10 mouse cellular contexts compared by ENCODE assay signal in the genomic region with DNA sequence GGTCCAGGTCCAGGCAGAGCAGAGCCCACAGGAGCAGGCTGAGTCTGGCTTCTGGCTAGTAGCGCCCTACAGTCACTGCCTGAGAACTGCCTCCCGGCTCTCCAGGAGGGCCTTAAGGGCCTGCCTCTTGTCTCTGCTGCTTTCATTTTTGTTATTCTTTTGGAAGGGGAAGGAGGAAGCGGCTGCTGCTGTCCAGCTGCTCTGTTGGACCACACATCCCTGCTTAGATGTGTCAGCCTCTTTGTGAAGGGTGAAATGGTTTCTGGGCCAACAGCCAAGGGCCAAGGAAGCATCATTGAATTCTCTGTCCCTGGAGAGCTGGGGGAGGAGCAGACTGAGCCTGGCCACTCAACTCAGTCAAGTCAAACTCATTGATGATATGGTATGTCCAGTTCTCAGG. TPM values are rescaled to one million over a fixed set of nuclear protein-coding genes. Genes with fewer than 3 reads are reported as not detected.
DNase-seq lines count a peak whose midpoint lies in the region; ATAC-seq lines count a peak whose summit lies in the region.
"Had no signal": no experiment of that assay in that cellular context is flagged by ENCODE, and none has a peak within 500 bp of the region (broad histone marks: within the 10 kb centered on the region; RNA-seq: fewer than 3 reads in every experiment).

No protein-coding gene starts in this region.

- DNase-seq in heart, adult 18-20 months = peak; percentile 85 to 92
- no peak for DNase-seq in heart, embryonic 10.5 days (ENCODE audit: low spot score)
- peak; percentile 80 for DNase-seq in urinary bladder, postnatal 14 days (ENCODE audit: low spot score)
- DNase-seq in urinary bladder, adult 2 months (ENCODE audit: low spot score) = no peak

- H3K4me1 ChIP-seq in heart, embryonic 10.5 days = peaks cover 60% of the 10 kb centered on the region
- H3K4me1 ChIP-seq in heart, embryonic 16.5 days (ENCODE audit: control insufficient read depth, insufficient read depth, low read length) = peaks cover 15% of the 10 kb centered on the region
- H3K4me1 ChIP-seq in lung, embryonic 15.5 days = peaks cover 86% of the 10 kb centered on the region

- no peak overlapping the region for H3K4me3 ChIP-seq in heart, embryonic 10.5 days
- no peak overlapping the region for H3K4me3 ChIP-seq in heart, embryonic 16.5 days (ENCODE audit: low read length)
- no peak overlapping the region for H3K4me3 ChIP-seq in lung, embryonic 15.5 days
- H3K4me3 ChIP-seq: erythroblast, embryonic 14.5 days had no signal

- ATAC-seq in heart, embryonic 16.5 days (replicated peaks; ENCODE audit: extremely low read depth, insufficient read depth, low FRiP score) = 0 out of 2 replicates have a peak, but pooled peaks have one; percentile 6
- peak; percentile 76 for ATAC-seq in lung, embryonic 15.5 days (ENCODE audit: borderline replicate concordance, extremely low read depth, low FRiP score, low TSS enrichment)
- no peak for ATAC-seq in erythroid progenitor cell, adult 5-6 weeks (replicated peaks; ENCODE audit: low FRiP score, poor library complexity, severe bottlenecking)
- no peak for ATAC-seq in megakaryocyte progenitor cell, adult 5-6 weeks (replicated peaks; ENCODE audit: poor library complexity)

- no peaks in the 10 kb centered on the region for H3K36me3 ChIP-seq in heart, embryonic 10.5 days
- H3K36me3 ChIP-seq in heart, embryonic 16.5 days (ENCODE audit: control insufficient read depth, insufficient read depth) = no peaks in the 10 kb centered on the region
- H3K36me3 ChIP-seq in lung, embryonic 15.5 days = no peaks in the 10 kb centered on the region
- H3K36me3 ChIP-seq: G1E had no signal

- 42% methylated on average over 3 of the region's 3 CpGs for WGBS in heart, embryonic 10.5 days
- WGBS in heart, embryonic 16.5 days = 19% methylated on average over 3 of the region's 3 CpGs
- WGBS in lung, embryonic 15.5 days = 16% methylated on average over 3 of the region's 3 CpGs

- H3K27me3 ChIP-seq in heart, embryonic 10.5 days (ENCODE audit: insufficient read depth, poor library complexity, severe bottlenecking) = 0 out of 2 replicates have a peak, but pooled peaks cover 12% of the 10 kb centered on the region
- H3K27me3 ChIP-seq in heart, embryonic 16.5 days (ENCODE audit: control insufficient read depth, insufficient read depth, low read length) = no peaks in the 10 kb centered on the region; the same call in 1 of the 2 replicates
- H3K27me3 ChIP-seq in lung, embryonic 15.5 days = no peaks in the 10 kb centered on the region

- H3K4me2 ChIP-seq in heart, embryonic 16.5 days (ENCODE audit: low read depth, low read length) = no peak overlapping the region
- peak overlapping the region; percentile 26 for H3K4me2 ChIP-seq in lung, embryonic 15.5 days

- H3K9me3 ChIP-seq in heart, embryonic 10.5 days = no peaks in the 10 kb centered on the region
- H3K9me3 ChIP-seq in heart, embryonic 16.5 days (replicated peaks; ENCODE audit: control insufficient read depth, low read length) = no peaks in the 10 kb centered on the region
- no peaks in the 10 kb centered on the region for H3K9me3 ChIP-seq in lung, embryonic 15.5 days
- H3K9me3 ChIP-seq: G1E had no signal

- 0 out of 2 replicates have a peak overlapping the region, but pooled peaks have one; percentile 2 for H3K9ac ChIP-seq in heart, embryonic 16.5 days (ENCODE audit: low read length)
- H3K9ac ChIP-seq in lung, embryonic 15.5 days = no peak overlapping the region

- H3K27ac ChIP-seq in heart, embryonic 10.5 days = no peak overlapping the region
- peak overlapping the region; percentile 54; the same call in 1 of the 2 replicates for H3K27ac ChIP-seq in heart, embryonic 16.5 days (ENCODE audit: low read length)
- H3K27ac ChIP-seq in lung, embryonic 15.5 days = peak overlapping the region; percentile 82

RNA-seq across cellular contexts. Expression of gene Creb3l1, which starts 7.3 kb away (rescaled TPM):
- 1 to 10 TPM; 4.3 to 6.5 TPM for total RNA-seq in heart, adult 18-20 months (2021)
- polyA plus RNA-seq in heart, embryonic 10.5 days (2016; fragmentation: Nextera tagmentation; extraction: Ambion mirVana) = 7.2 and 8.6 TPM in 2 replicates
- 4.9 and 15.4 TPM in 2 replicates for polyA plus RNA-seq in urinary bladder, adult 2 months (2012; rRNA removed)
- 7.2 and 8.4 TPM in 2 replicates for polyA plus RNA-seq in heart, embryonic 16.5 days (2015; fragmentation: Nextera tagmentation; extraction: Ambion mirVana)
- polyA plus RNA-seq in lung, embryonic 15.5 days (2015; fragmentation: Nextera tagmentation; extraction: Ambion mirVana) = 11.4 and 11.5 TPM in 2 replicates
- 1.4 TPM in 1 of 2 replicates, not detected in the other for total RNA-seq in erythroid progenitor cell, adult 5-6 weeks (2015; ENCODE audit: low replicate concordance)
- total RNA-seq in erythroid progenitor cell, adult 5-6 weeks (2017; ENCODE audit: low replicate concordance) = 0.08 and 0.51 TPM in 2 replicates
- 1.1 and 2.0 TPM in 2 replicates for total RNA-seq in megakaryocyte progenitor cell, adult 5-6 weeks (2015)
- total RNA-seq in megakaryocyte progenitor cell, adult 5-6 weeks (2017) = 0.10 and 0.37 TPM in 2 replicates

RNA-seq across cellular contexts. Expression of gene Dgkz, which starts 41.3 kb away (rescaled TPM):
- total RNA-seq in heart, adult 18-20 months (2021) = 10 to 100 TPM; 33.8 to 35.9 TPM
- polyA plus RNA-seq in heart, embryonic 10.5 days (2016; fragmentation: Nextera tagmentation; extraction: Ambion mirVana) = 58.4 and 61.0 TPM in 2 replicates
- polyA plus RNA-seq in urinary bladder, adult 2 months (2012; rRNA removed) = 135 and 148 TPM in 2 replicates
- polyA plus RNA-seq in heart, embryonic 16.5 days (2015; fragmentation: Nextera tagmentation; extraction: Ambion mirVana) = 43.1 and 46.8 TPM in 2 replicates
- polyA plus RNA-seq in lung, embryonic 15.5 days (2015; fragmentation: Nextera tagmentation; extraction: Ambion mirVana) = 52.3 and 54.0 TPM in 2 replicates
- total RNA-seq in erythroid progenitor cell, adult 5-6 weeks (2015; ENCODE audit: low replicate concordance) = 25.6 and 54.1 TPM in 2 replicates
- total RNA-seq in erythroid progenitor cell, adult 5-6 weeks (2017; ENCODE audit: low replicate concordance) = 8.7 and 11.9 TPM in 2 replicates
- total RNA-seq in megakaryocyte progenitor cell, adult 5-6 weeks (2015) = 111 and 112 TPM in 2 replicates
- total RNA-seq in megakaryocyte progenitor cell, adult 5-6 weeks (2017) = 76.3 and 94.7 TPM in 2 replicates

Comparison
In these comparisons a context has a peak if more than half of its experiments do, and no peak if none do; other contexts are left out.
1. DNase-seq: peak in heart, adult 18-20 months (2 of 2) and urinary bladder, postnatal 14 days (single experiment); none in heart, embryonic 10.5 days (single experiment) and urinary bladder, adult 2 months (single experiment).
2. ATAC-seq: peak in heart, embryonic 16.5 days (single experiment) and lung, embryonic 15.5 days (single experiment); none in erythroid progenitor cell, adult 5-6 weeks (single experiment) and megakaryocyte progenitor cell, adult 5-6 weeks (single experiment).